Mouse (Mus musculus) heart, embryonic 10.5 days (tissue): ENCODE results near the gene Lmntd1. TPM values are rescaled to one million over a fixed set of nuclear protein-coding genes. Genes with fewer than 3 reads are reported as not detected.

Source experiments
- DNase-seq: peaks from one replicate; pipeline ENCODE4 v3.0.0-alpha.2; 2017; ENCODE audit warnings: low spot score
- H3K27ac ChIP-seq: fragments of 300-500 bp; sonication (generic); 2 replicates; pipeline ENCODE4 v1.5.1; 2016; ENCODE audit warnings: mild to moderate bottlenecking
- H3K27me3 ChIP-seq: fragments of 300-500 bp; sonication (generic); 2 replicates; pipeline ENCODE4 v1.6.1; 2016; ENCODE audit warnings: mild to moderate bottlenecking; ENCODE audit not compliant: poor library complexity, insufficient read depth, severe bottlenecking
- H3K36me3 ChIP-seq: fragments of 300-500 bp; sonication (generic); 2 replicates; pipeline ENCODE4 v1.6.1; 2016; ENCODE audit warnings: mild to moderate bottlenecking, moderate library complexity
- H3K4me1 ChIP-seq: fragments of 300-500 bp; sonication (generic); 2 replicates; pipeline ENCODE4 v1.6.1; 2016; ENCODE audit warnings: mild to moderate bottlenecking
- H3K4me3 ChIP-seq: fragments of 300-500 bp; sonication (generic); 2 replicates; pipeline ENCODE4 v1.5.1; 2016; ENCODE audit warnings: mild to moderate bottlenecking, moderate library complexity
- H3K9me3 ChIP-seq: fragments of 300-500 bp; sonication (generic); 2 replicates; pipeline ENCODE4 v1.6.1; 2016; ENCODE audit warnings: mild to moderate bottlenecking, moderate library complexity
- WGBS: fragments of 180-500 bp; shearing (Covaris S2); methylation state at CpG from one replicate; pipeline ENCODE4 v1.1.7; 2016; 5-methylcytosine and 5-hydroxymethylcytosine counted together
- polyA plus RNA-seq: library from polyadenylated mRNA; unstranded; fragments of >200 nt; fragmentation: Nextera tagmentation; extraction: Ambion mirVana; gene quantifications from 2 replicates; pipeline ENCODE4 v1.2.1, GENCODE M21; 2016

Gene Lmntd1
- polyA plus RNA-seq, 1 experiment from 2014 or later: 2.3 TPM

DNA sequence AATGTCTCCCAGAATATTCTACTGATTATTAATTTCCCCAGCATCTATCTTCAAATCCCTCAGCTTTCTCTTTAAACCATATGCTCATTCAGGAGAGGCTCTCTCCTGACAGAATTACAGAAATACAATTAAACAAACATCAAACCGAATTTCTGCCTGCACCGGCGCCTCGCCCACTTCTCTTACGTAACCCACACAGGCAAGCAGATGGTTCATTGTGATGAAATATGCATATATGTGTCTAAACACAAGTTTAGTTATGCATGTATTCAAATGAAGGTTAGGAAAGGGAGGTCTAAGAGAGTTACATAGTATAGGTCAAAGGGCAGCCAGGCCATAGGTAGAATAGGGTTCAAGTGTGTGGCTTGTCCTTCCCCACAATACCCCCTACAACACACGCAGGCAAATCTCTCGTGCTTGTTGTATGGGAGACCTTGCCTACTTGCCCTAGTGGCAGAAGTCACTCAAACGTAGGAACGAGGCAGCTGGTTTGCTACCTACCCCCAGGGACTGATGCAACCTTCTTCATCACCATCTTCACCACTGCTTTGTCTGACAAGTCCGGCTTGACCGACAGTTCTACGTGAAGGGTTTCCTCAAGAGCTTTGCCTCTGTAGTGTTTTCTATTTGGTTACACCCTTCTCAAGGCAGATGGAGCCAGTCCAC, 287.8 kb downstream of the Lmntd1 start:
- 87% methylated on average over 12 of the region's 12 CpGs for WGBS
- no peaks in the 10 kb centered on the region for H3K36me3 ChIP-seq
- H3K4me1 ChIP-seq: peaks cover 3% of the 10 kb centered on the region
- DNase-seq: no peak
- H3K27me3 ChIP-seq: peaks cover 76% of the 10 kb centered on the region
- no peaks in the 10 kb centered on the region for H3K9me3 ChIP-seq
- no peak overlapping the region for H3K27ac ChIP-seq
- H3K4me3 ChIP-seq: no peak overlapping the region

DNA sequence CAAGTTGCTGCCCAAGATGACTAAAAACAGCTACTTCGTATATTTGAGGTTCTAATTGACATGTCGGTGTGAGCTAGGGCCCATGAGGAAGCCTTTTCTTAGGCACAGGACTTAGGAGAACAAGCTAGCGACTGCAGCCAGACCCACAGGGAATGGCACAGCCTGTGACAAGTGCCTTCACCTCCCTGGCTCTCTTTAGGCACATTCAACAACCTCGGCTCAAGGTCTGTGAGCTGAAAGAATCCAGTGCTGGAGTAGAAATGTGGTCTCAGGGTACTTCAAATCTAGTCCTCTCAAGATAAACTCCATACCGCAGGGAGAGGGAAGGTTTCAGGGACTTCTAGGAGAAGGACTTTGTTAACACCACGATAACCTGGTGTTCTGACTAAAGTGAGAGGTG, 289.0 kb downstream of the Lmntd1 start:
- WGBS: 36% methylated on average over 6 of the region's 6 CpGs
- Histone ChIP-seq H3K27me3 (peaks cover 72% of the 10 kb centered on the region), H3K4me1 (peaks cover 3% of the 10 kb centered on the region), H3K9me3 (no peaks in the 10 kb centered on the region), H3K36me3 (no peaks in the 10 kb centered on the region), H3K4me3 (no peak overlapping the region), H3K27ac (no peak overlapping the region)
- no peak for DNase-seq

DNA sequence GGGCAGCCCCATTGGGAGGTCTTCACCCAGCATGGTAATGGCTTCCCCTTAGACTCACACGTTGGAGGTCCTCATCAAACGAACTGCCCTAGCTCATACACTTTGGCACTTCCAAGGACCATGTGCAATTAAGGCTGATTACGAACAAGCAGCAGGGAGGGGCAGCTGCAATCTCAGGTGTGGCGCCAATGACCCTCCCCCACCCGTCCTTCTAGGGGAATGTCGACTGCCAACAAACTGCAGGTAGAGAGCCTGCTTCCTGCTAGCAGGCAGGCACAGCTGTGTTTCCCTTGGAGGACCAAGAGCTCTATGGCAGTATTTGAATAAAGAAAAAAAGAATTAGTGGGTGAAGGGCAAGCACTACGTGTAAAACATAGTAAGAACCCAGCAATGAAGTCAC, 289.6 kb downstream of the Lmntd1 start:
- no peak overlapping the region for H3K4me3 ChIP-seq
- no peaks in the 10 kb centered on the region for H3K36me3 ChIP-seq
- peaks cover 3% of the 10 kb centered on the region for H3K4me1 ChIP-seq
- DNase-seq: no peak
- WGBS: 47% methylated on average over 7 of the region's 7 CpGs
- peaks cover 67% of the 10 kb centered on the region for H3K27me3 ChIP-seq
- H3K27ac ChIP-seq: no peak overlapping the region
- no peaks in the 10 kb centered on the region for H3K9me3 ChIP-seq

DNA sequence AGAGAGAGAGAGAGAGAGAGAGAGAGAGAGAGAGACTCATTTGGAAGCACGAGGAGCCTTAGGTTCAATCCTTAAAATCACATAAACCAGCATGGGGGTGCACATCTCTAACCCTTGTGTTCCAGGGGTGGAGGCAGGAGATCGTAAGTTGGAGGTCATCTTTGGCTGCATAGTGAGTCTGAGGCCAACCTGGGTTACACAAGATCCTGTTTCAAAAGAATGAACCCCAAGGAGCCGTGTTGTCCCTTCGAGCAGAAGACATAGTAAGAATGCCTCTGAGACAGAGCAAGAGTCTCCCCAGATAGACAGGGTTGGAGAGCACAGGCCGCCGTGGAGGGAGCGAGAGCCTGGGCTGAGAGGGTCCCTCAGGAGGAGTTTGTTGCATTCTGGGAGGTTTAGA, 291.9 kb downstream of the Lmntd1 start:
- H3K4me3 ChIP-seq: no peak overlapping the region
- H3K9me3 ChIP-seq: no peaks in the 10 kb centered on the region
- DNase-seq: no peak
- peaks cover 61% of the 10 kb centered on the region for H3K27me3 ChIP-seq
- H3K4me1 ChIP-seq: peaks cover 3% of the 10 kb centered on the region
- WGBS: 81% methylated on average over 7 of the region's 7 CpGs
- no peak overlapping the region for H3K27ac ChIP-seq
- no peaks in the 10 kb centered on the region for H3K36me3 ChIP-seq

DNA sequence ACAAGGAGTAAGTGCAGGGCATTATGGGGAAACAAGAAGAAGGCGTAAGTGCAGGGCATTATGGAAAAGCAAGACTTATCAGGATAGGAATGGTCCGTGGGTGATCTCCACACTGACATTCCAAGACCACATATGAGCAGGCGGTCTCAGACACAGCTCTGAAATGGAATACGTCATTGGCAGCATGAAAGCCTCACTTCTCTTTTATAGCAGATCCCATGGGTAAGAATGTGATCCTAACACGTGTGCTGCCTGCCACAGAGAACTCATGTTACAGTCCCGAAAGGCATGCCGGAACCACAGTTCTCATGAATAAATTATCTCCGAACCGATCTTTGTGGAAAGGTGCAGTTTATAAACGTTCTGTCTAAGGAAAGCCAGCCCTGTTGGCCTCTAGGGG, 294.0 kb downstream of the Lmntd1 start:
- WGBS: 90% methylated on average over 10 of the region's 10 CpGs
- no peaks in the 10 kb centered on the region for H3K36me3 ChIP-seq
- no peaks in the 10 kb centered on the region for H3K9me3 ChIP-seq
- 0 out of 2 replicates have a peak, but pooled peaks cover 7% of the 10 kb centered on the region for H3K4me1 ChIP-seq
- no peak overlapping the region for H3K27ac ChIP-seq
- no peak for DNase-seq
- no peak overlapping the region for H3K4me3 ChIP-seq
- H3K27me3 ChIP-seq: peaks cover 62% of the 10 kb centered on the region

Other genes starting within 250 kb of the Lmntd1 start
- gene Tuba3b, start 1.4 kb upstream of the Lmntd1 start, polyA plus RNA-seq: 0.08 TPM in 1 of 2 replicates, not detected in the other
- gene Rassf8, start 132.4 kb upstream of the Lmntd1 start, polyA plus RNA-seq: 7.2 and 8.6 TPM in 2 replicates